Mouse (Mus musculus) C3H10T1/2 (cell line): ENCODE data around the gene Bpifa6. TPM values are rescaled to one million over a fixed set of nuclear protein-coding genes. Genes with fewer than 3 reads are reported as not detected.

Experiments
- polyA plus RNA-seq, 2 experiments: library from polyadenylated mRNA; unstranded; fragments of >200 nt; fragmentation: generic; extraction: Trizol; gene quantifications; one replicate each; pipeline ENCODE4 v1.2.1; 2012; ENCODE audit warnings: missing spikeins in 2 of 2

The Bpifa6 gene
- polyA plus RNA-seq, result not detected

GRCm38 (mm10) chr2:153974582-153974981 is at the start of gene Bpifa6:
Bpifa6 (plus strand) TSS chr2:153974945.

GRCm38 (mm10) chr2:153937843-153938242 is 36.9 kb upstream of the Bpifa6 start, which contains the start of gene Bpifb4:
Bpifb4 (plus strand) TSS chr2:153938212.

DNA sequence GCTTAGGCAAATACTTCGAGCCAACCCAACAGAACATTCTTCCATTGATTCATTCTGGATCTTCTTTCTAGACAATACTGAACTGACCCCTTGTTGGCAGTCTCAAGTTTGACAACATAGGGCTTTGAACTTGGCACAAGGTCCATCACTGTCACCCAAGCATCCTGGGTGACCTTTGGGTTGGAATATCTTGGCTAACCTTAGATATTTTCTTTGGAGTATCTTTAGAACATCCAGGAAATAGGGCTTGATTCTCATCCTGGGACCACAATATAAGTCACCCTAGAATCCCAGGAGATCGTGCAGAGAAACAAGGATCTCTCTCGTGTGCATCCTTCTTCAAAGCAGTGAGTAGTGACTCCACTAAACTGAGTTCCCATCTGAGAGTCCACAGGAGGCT is 33.2 kb downstream of the Bpifa6 start, which contains the start of gene Bpifa2:
Gene Bpifa2, plus strand, starts transcription at position 301 of the 400 bp plus-strand sequence.

Other genes with a start within 250 kb of the Bpifa6 start
- 10 to 100 TPM in 1 of 2 experiments, 1 to 10 TPM in 1; 6.1 to 26.6 TPM for gene Mapre1, start 233.7 kb upstream of the Bpifa6 start, polyA plus RNA-seq
- gene Efcab8, start 195.0 kb upstream of the Bpifa6 start, polyA plus RNA-seq, result under 1 TPM in 1 of 2 experiments, not detected in 1; 0.24 TPM
- gene Sun5, start 103.9 kb upstream of the Bpifa6 start, polyA plus RNA-seq, result not detected
- not detected for gene Bpifb2, start 99.9 kb upstream of the Bpifa6 start, polyA plus RNA-seq
- gene Bpifb6, start 74.6 kb upstream of the Bpifa6 start, polyA plus RNA-seq, result not detected
- under 1 TPM in 1 of 2 experiments, not detected in 1; 0.19 TPM for gene Bpifb3, start 56.7 kb upstream of the Bpifa6 start, polyA plus RNA-seq
- under 1 TPM; 0.06 to 0.26 TPM for gene Bpifb4, start 36.7 kb upstream of the Bpifa6 start, polyA plus RNA-seq
- not detected for gene Bpifa2, start 33.3 kb downstream of the Bpifa6 start, polyA plus RNA-seq
- gene Bpifa3, start 155.4 kb downstream of the Bpifa6 start, polyA plus RNA-seq, result not detected
- not detected for gene Bpifa1, start 167.9 kb downstream of the Bpifa6 start, polyA plus RNA-seq
- gene Bpifa5, start 187.7 kb downstream of the Bpifa6 start, polyA plus RNA-seq, result not detected
- gene Bpifb1, start 215.9 kb downstream of the Bpifa6 start, polyA plus RNA-seq, result not detected
- gene Bpifb5, start 248.8 kb downstream of the Bpifa6 start, polyA plus RNA-seq, result not detected